Mouse (Mus musculus): ENCODE measurements around the gene Gm26661. TPM values are rescaled to one million over a fixed set of nuclear protein-coding genes. Genes with fewer than 3 reads are reported as not detected.

Gene Gm26661
- total and polyA plus RNA-seq, 3 experiments, result not detected

DNA sequence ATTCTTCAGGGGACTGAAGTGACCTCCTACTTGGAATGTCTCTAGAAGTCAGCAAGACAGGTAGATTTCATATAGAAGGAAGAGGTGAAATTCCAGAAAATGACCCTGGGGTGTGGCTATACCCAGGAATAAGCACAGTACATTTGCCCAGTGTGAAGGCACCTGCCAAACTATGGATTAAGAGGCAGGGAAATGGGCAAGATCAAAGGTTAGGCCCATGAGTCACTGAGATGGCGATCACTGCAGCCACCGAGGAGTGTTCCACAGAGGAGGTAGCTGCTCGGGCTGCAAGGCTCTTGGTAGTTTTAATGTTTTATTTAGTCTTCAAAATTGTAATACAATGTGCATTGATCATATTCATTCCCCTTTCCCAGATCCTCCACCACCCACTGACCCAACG, 4.6 kb downstream of the Gm26661 start:
- no peak for DNase-seq (ENCODE audit: extremely low read depth)
- H3K79me2 ChIP-seq (replicated peaks; ENCODE audit: control insufficient read depth, extremely low read depth, insufficient read depth, poor library complexity, severe bottlenecking), result no peaks in the 10 kb centered on the region
- H3K4me1 ChIP-seq (ENCODE audit: control insufficient read depth in 1 of 2, insufficient read depth in 2 of 2), result no peaks in the 10 kb centered on the region
- H3K4me3 ChIP-seq (replicated peaks in 1 of 3; ENCODE audit: low read depth in 2 of 3, low read length in 2 of 3, poor library complexity in 1 of 3), result no peak overlapping the region
- in situ Hi-C loops (cut with MboI; ENCODE audit: low pct_ligation_motif_present, low pct_unique_long_range_greater_than_20kb, low sequenced_read_pairs) (no loop called here), dilution Hi-C loops (cut with MboI; ENCODE audit: extremely low pct_ligation_motif_present, extremely low pct_unique_long_range_greater_than_20kb, low sequenced_read_pairs) (no loop called here)
- no peak overlapping the region for H3K9ac ChIP-seq (ENCODE audit: insufficient read depth, low read depth)
- H3K27ac ChIP-seq (ENCODE audit: insufficient read depth, low read depth), result no peak overlapping the region
- no peaks in the 10 kb centered on the region for H3K27me3 ChIP-seq (replicated peaks)
- H3K4me2 ChIP-seq (ENCODE audit: insufficient read depth, low read depth, poor library complexity, severe bottlenecking), result no peak overlapping the region
- H3K9me3 ChIP-seq (replicated peaks; ENCODE audit: low read length), result peaks cover 4% of the 10 kb centered on the region
- H3K36me3 ChIP-seq (replicated peaks in 1 of 2; ENCODE audit: control insufficient read depth in 1 of 2, insufficient read depth in 1 of 2, low read length in 1 of 2), result no peaks in the 10 kb centered on the region
- TF ChIP-seq CTCF (conservative IDR thresholded peaks at IDR 0.05 in 1 of 2, IDR thresholded peaks at IDR 0.05 in 1 of 2; ENCODE audit: low read depth in 2 of 2, low read length in 2 of 2) (no peak), ZC3H11A (IDR thresholded peaks at IDR 0.05; ENCODE audit: low read depth, low read length) (no peak)

DNA sequence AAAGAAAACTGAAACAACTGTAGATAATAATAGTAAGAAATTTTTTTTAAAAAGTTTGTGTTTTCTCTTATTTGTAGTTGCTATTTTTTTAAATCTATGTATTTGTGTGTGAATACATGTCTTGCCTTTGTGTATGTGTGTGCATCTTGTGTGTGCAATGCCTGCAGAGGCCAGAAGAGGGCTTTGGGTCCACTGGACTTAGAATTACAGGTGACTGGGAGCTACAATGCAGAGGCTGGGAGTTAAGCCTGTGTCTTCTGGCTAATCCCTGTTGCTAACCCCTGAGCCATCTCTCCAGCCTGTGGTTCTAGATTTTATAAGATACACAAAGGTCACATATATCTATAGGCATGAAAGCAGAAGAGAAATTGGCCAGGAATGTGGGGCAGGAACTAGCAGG, 9.2 kb downstream of the Gm26661 start:
- Histone ChIP-seq H3K4me2 (ENCODE audit: insufficient read depth, low read depth, poor library complexity, severe bottlenecking) (no peak overlapping the region), H3K4me3 (replicated peaks in 1 of 3; ENCODE audit: low read depth in 2 of 3, low read length in 2 of 3, poor library complexity in 1 of 3) (no peak overlapping the region), H3K9me3 (replicated peaks; ENCODE audit: low read length) (peaks cover 4% of the 10 kb centered on the region), H3K79me2 (replicated peaks; ENCODE audit: control insufficient read depth, extremely low read depth, insufficient read depth, poor library complexity, severe bottlenecking) (no peaks in the 10 kb centered on the region), H3K36me3 (replicated peaks in 1 of 2; ENCODE audit: control insufficient read depth in 1 of 2, insufficient read depth in 1 of 2, low read length in 1 of 2) (no peaks in the 10 kb centered on the region), H3K4me1 (ENCODE audit: control insufficient read depth in 1 of 2, insufficient read depth in 2 of 2) (peaks cover 5 to 15% of the 10 kb centered on the region in 2 experiments), H3K27me3 (replicated peaks) (no peaks in the 10 kb centered on the region), H3K27ac (ENCODE audit: insufficient read depth, low read depth) (no peak overlapping the region), H3K9ac (ENCODE audit: insufficient read depth, low read depth) (no peak overlapping the region)
- dilution Hi-C loops (cut with MboI; ENCODE audit: extremely low pct_ligation_motif_present, extremely low pct_unique_long_range_greater_than_20kb, low sequenced_read_pairs) (no loop called here), in situ Hi-C loops (cut with MboI; ENCODE audit: low pct_ligation_motif_present, low pct_unique_long_range_greater_than_20kb, low sequenced_read_pairs) (loop anchor here (25.0 kb wide), 1 partner anchor 512 kb away; the partner anchor contains the start of gene Fam107a)
- TF ChIP-seq CHD2 (IDR thresholded peaks at IDR 0.05; ENCODE audit: low read length) (no peak), HCFC1 (IDR thresholded peaks at IDR 0.05; ENCODE audit: low read depth, low read length) (no peak), ZNF384 (IDR thresholded peaks at IDR 0.05; ENCODE audit: low read depth, low read length) (no peak), SIN3A (IDR thresholded peaks at IDR 0.05; ENCODE audit: low read length) (no peak), ZMIZ1 (IDR thresholded peaks at IDR 0.05; ENCODE audit: low read depth, low read length) (no peak), GABPA (IDR thresholded peaks at IDR 0.05; ENCODE audit: insufficient replicate concordance, low read depth, low read length) (no peak), NRF1 (IDR thresholded peaks at IDR 0.05; ENCODE audit: low read depth, low read length) (no peak), PAX5 (IDR thresholded peaks at IDR 0.05; ENCODE audit: low read length) (no peak), USF1 (IDR thresholded peaks at IDR 0.05; ENCODE audit: low read depth, low read length) (no peak), JUN (IDR thresholded peaks at IDR 0.05; ENCODE audit: insufficient read depth, low read depth, low read length) (no peak), BHLHE40 (IDR thresholded peaks at IDR 0.05; ENCODE audit: low read depth, low read length) (no peak), SMC3 (IDR thresholded peaks at IDR 0.05; ENCODE audit: low read depth, low read length) (no peak), E2F4 (IDR thresholded peaks at IDR 0.05; ENCODE audit: insufficient replicate concordance, low read depth, low read length) (no peak), POLR2A (IDR thresholded peaks at IDR 0.05; ENCODE audit: low read depth, low read length) (no peak), JUND (conservative IDR thresholded peaks at IDR 0.05; ENCODE audit: low read depth, low read length) (no peak), MAX (IDR thresholded peaks at IDR 0.05; ENCODE audit: low read length) (no peak), KAT2A (IDR thresholded peaks at IDR 0.05; ENCODE audit: insufficient replicate concordance, low read length) (no peak)
- no peak for DNase-seq (ENCODE audit: extremely low read depth)
